Mouse (Mus musculus) heart, postnatal 4 days (tissue): Measurements from ENCODE around the gene Fcor. TPM values are rescaled to one million over a fixed set of nuclear protein-coding genes. Genes with fewer than 3 reads are reported as not detected.

Experiments
- total RNA-seq, 2 experiments: library from RNA; stranded (reverse); gene quantifications; 2 replicates each; pipeline ENCODE4 v1.2.3; 2021

Gene Fcor
- total RNA-seq, 2 experiments from 2014 or later = 0.81 to 0.86 TPM

Other genes with a start within 250 kb of the Fcor start
- gene Pex11g, start 204.7 kb downstream of the Fcor start, total RNA-seq = 1 to 10 TPM; 4.1 to 4.5 TPM
- gene Tex45, start 201.5 kb downstream of the Fcor start, total RNA-seq = under 1 TPM in 1 of 2 experiments, not detected in 1; 0.32 TPM
- gene Zfp358, start 179.2 kb downstream of the Fcor start, total RNA-seq = 10 to 100 TPM; 24.6 to 26.1 TPM
- gene Mcoln1, start 171.9 kb downstream of the Fcor start, total RNA-seq = 10 to 100 TPM; 26.4 to 29.0 TPM
- gene Pnpla6, start 157.0 kb downstream of the Fcor start, total RNA-seq = 10 to 100 TPM; 15.1 to 15.9 TPM
- 1 to 10 TPM; 1.1 to 2.2 TPM for gene C330021F23Rik, start 104.4 kb downstream of the Fcor start, total RNA-seq
- 1 to 10 TPM; 1.5 to 2.9 TPM for gene Camsap3, start 85.1 kb downstream of the Fcor start, total RNA-seq
- gene Xab2, start 51.0 kb downstream of the Fcor start, total RNA-seq = 10 to 100 TPM; 20.9 to 21.3 TPM
- 10 to 100 TPM; 72.5 to 77.7 TPM for gene Pet100, start 50.8 kb downstream of the Fcor start, total RNA-seq
- gene Pcp2, start 46.8 kb downstream of the Fcor start, total RNA-seq = not detected
- 10 to 100 TPM; 15.4 to 17.3 TPM for gene Stxbp2, start 41.4 kb downstream of the Fcor start, total RNA-seq
- gene Retn, start 16.6 kb downstream of the Fcor start, total RNA-seq = not detected
- under 1 TPM in 1 of 2 experiments, not detected in 1; 0.23 TPM for gene Mcemp1, start 6.6 kb downstream of the Fcor start, total RNA-seq
- gene Trappc5, start 3.9 kb upstream of the Fcor start, total RNA-seq = 10 to 100 TPM; 16.8 to 19.8 TPM
- gene Fcer2a, start 21.8 kb upstream of the Fcor start, total RNA-seq = under 1 TPM in 1 of 2 experiments, not detected in 1; 0.18 TPM
- gene Clec4g, start 48.3 kb upstream of the Fcor start, total RNA-seq = 1 to 10 TPM in 1 of 2 experiments, under 1 TPM in 1; 0.63 to 1.3 TPM
- not detected for gene Cd209a, start 76.6 kb upstream of the Fcor start, total RNA-seq
- gene Cd209e, start 181.9 kb upstream of the Fcor start, total RNA-seq = not detected
- gene Cd209d, start 206.2 kb upstream of the Fcor start, total RNA-seq = not detected